Mouse (Mus musculus) stomach, postnatal 0 days (tissue): ENCODE data around the gene Atg4c. TPM values are rescaled to one million over a fixed set of nuclear protein-coding genes. Genes with fewer than 3 reads are reported as not detected.

ENCODE experiments used
- ATAC-seq: fragments of 200-750 bp; cut with Nextera tagmentation; 2 replicates; pipeline ENCODE4 v1.8.0; 2017; ENCODE audit not compliant: low FRiP score, low TSS enrichment
- DNase-seq: peaks from one replicate; pipeline ENCODE4 v3.0.0-alpha.2; 2016; ENCODE audit warnings: low spot score
- H3K27ac ChIP-seq: fragments of 300-500 bp; sonication (generic); replicated peaks from 2 replicates; pipeline ENCODE4 v1.5.1; 2014; ENCODE audit warnings: mild to moderate bottlenecking, control low read depth
- H3K27me3 ChIP-seq: fragments of 300-500 bp; sonication (generic); 2 replicates; pipeline ENCODE4 v1.6.1; 2014; ENCODE audit warnings: low read length; ENCODE audit not compliant: control insufficient read depth, insufficient read depth
- H3K36me3 ChIP-seq: fragments of 300-500 bp; sonication (generic); 2 replicates; pipeline ENCODE4 v1.6.1; 2014; ENCODE audit warnings: low read length, mixed read lengths; ENCODE audit not compliant: control insufficient read depth, insufficient read depth
- H3K4me1 ChIP-seq: fragments of 300-500 bp; sonication (generic); replicated peaks from 2 replicates; pipeline ENCODE4 v1.6.1; 2014; ENCODE audit warnings: antibody characterized with exemption; ENCODE audit not compliant: control insufficient read depth, insufficient read depth
- H3K4me2 ChIP-seq: fragments of 300-500 bp; sonication (generic); replicated peaks from 2 replicates; pipeline ENCODE4 v1.6.1; 2014; ENCODE audit warnings: low read depth, mild to moderate bottlenecking, control low read depth, moderate library complexity
- H3K4me3 ChIP-seq: fragments of 300-500 bp; sonication (generic); 2 replicates; pipeline ENCODE4 v1.5.1; 2014; ENCODE audit warnings: low read depth, low read length, control low read depth
- H3K9ac ChIP-seq: fragments of 300-500 bp; sonication (generic); 2 replicates; pipeline ENCODE4 v1.6.1; 2014; ENCODE audit warnings: mild to moderate bottlenecking, low read length, control low read depth, mixed read lengths
- H3K9me3 ChIP-seq: fragments of 300-500 bp; sonication (generic); 2 replicates; pipeline ENCODE4 v1.6.1; 2016; ENCODE audit warnings: low read length; ENCODE audit not compliant: control insufficient read depth
- CTCF ChIP-seq: IDR thresholded peaks from 2 replicates; pipeline ENCODE4 v1.5.1; 2016; ENCODE audit warnings: antibody characterized with exemption, low read depth, mild to moderate bottlenecking, moderate library complexity
- EP300 ChIP-seq: optimal IDR thresholded peaks from 2 replicates; pipeline ENCODE3; 2016; ENCODE audit warnings: antibody characterized with exemption
- WGBS: fragments of 180-500 bp; shearing (Covaris S2); extraction: QIAGEN DNeasy Blood & Tissue Kit; methylation state at CpG from one replicate; pipeline ENCODE4 v1.1.7; 2014; 5-methylcytosine and 5-hydroxymethylcytosine counted together
- polyA plus RNA-seq: library from polyadenylated mRNA; unstranded; fragments of >200 nt; fragmentation: Nextera tagmentation; extraction: Ambion mirVana; gene quantifications from 2 replicates; pipeline ENCODE4 v1.2.1, GENCODE M21; 2015

Gene Atg4c
- polyA plus RNA-seq, 1 experiment from 2014 or later: 7.3 TPM

DNA sequence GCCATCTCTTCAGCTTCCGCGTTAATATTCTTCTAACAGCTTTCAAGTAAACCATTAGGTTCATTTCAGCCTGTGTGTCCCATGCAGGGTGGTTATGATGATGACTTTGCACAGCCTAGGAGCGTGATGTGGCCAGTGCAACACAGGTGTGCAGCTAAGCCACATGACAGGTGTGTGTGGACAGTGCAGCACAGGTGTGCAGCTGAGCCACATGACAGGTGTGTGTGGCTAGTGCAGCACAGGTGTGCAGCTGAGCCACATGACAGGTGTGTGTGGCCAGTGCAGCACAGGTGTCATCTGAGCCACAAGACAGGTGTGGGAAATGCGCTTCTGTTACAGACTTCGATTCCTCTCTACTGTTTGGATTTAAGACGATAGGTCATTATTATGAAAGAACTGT is 12.0 kb downstream of the Atg4c start:
- no peaks in the 10 kb centered on the region for H3K9me3 ChIP-seq
- H3K36me3 ChIP-seq: no peaks in the 10 kb centered on the region
- no peaks in the 10 kb centered on the region for H3K27me3 ChIP-seq
- no peak overlapping the region for H3K4me3 ChIP-seq
- no peak for ATAC-seq
- no peaks in the 10 kb centered on the region for H3K4me1 ChIP-seq
- TF ChIP-seq EP300: no peak
- TF ChIP-seq CTCF: no peak
- no peak overlapping the region for H3K4me2 ChIP-seq
- no peak overlapping the region for H3K9ac ChIP-seq
- H3K27ac ChIP-seq: no peak overlapping the region
- WGBS: 85% methylated on average over 6 of the region's 6 CpGs
- no peak for DNase-seq

DNA sequence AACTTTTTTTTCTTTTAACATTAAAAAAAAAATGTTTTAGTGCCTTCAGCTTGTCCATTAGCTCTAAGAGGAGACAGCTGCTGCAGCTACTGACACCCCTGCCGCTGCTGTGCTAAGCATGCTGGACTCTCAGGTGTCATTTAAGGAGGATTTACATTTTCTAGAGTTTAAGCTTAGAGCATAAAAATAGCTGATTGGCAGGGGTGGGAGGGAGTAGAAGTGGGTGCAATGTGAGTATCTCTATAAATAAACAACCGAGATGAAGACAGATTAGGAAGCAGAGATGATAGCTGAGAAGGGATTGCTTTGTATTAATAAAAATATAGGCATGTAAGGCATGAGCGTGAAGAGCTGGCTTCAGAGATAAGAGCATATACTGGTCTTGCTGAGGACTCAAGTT is 12.6 kb downstream of the Atg4c start:
- WGBS: 49% methylated on average over 3 of the region's 3 CpGs
- H3K9ac ChIP-seq: no peak overlapping the region

DNA sequence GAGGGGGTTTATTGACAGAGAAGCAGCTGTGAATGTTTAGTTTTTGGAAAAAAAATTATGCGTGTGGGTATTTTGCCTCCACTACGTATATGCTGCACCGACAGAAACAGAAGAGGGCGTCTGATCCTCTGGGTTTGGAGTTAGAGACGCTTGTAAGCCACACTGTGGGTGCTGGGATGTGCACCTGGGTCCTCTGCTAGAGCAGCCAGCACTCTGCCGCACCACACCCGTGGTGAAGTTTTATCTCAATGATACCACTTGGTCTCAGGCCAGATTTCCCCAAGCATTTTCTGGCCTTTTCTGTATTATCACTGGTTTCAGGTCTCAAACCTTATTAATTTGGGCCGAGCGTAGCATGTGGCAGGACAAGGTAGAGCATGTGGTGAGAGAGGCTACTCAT is 16.4 kb downstream of the Atg4c start:
- Histone ChIP-seq H3K36me3 (0 out of 2 replicates have a peak, but pooled peaks cover 3% of the 10 kb centered on the region), H3K4me2 (no peak overlapping the region), H3K4me3 (no peak overlapping the region), H3K27ac (no peak overlapping the region), H3K9me3 (no peaks in the 10 kb centered on the region), H3K4me1 (no peaks in the 10 kb centered on the region), H3K27me3 (no peaks in the 10 kb centered on the region), H3K9ac (no peak overlapping the region)
- WGBS: 86% methylated on average over 9 of the region's 9 CpGs
- DNase-seq: no peak
- TF ChIP-seq EP300 (no peak), CTCF (no peak)
- ATAC-seq: no peak

More for the DNA sequence above, 12.6 kb downstream of the Atg4c start:
- Histone ChIP-seq H3K4me2 (no peak overlapping the region), H3K27me3 (no peaks in the 10 kb centered on the region), H3K9me3 (no peaks in the 10 kb centered on the region), H3K4me3 (no peak overlapping the region), H3K36me3 (no peaks in the 10 kb centered on the region), H3K4me1 (no peaks in the 10 kb centered on the region), H3K27ac (no peak overlapping the region)
- ATAC-seq (no peak), DNase-seq (no peak)
- TF ChIP-seq EP300: no peak
- no peak for TF ChIP-seq CTCF

DNA sequence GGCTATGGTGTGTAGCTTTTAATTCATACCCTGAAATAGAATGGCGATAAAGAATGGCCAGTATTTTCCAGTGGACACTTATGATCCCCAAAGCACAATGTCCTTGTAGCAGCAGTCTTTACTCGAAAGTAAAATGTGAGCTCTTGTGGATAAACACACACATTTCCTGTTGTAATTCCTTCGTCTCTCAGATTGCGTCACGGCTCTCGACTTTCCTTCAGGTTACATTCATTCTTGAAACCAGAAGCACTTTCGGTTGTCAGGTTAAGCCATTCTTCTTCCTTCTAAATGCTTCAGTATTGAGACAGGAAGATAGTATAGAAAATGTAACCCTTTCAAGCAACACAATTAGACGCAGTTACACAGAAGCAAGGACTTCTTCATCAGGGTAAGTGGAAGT is 17.9 kb downstream of the Atg4c start:
- no peaks in the 10 kb centered on the region for H3K9me3 ChIP-seq
- no peak overlapping the region for H3K4me3 ChIP-seq
- H3K4me2 ChIP-seq: no peak overlapping the region
- H3K9ac ChIP-seq: no peak overlapping the region
- no peak for ATAC-seq
- TF ChIP-seq EP300: no peak
- no peak for TF ChIP-seq CTCF
- H3K4me1 ChIP-seq: no peaks in the 10 kb centered on the region
- DNase-seq: no peak
- H3K27me3 ChIP-seq: no peaks in the 10 kb centered on the region
- WGBS: 54% methylated on average over 8 of the region's 8 CpGs
- no peak overlapping the region for H3K27ac ChIP-seq
- H3K36me3 ChIP-seq: 0 out of 2 replicates have a peak, but pooled peaks cover 3% of the 10 kb centered on the region

DNA sequence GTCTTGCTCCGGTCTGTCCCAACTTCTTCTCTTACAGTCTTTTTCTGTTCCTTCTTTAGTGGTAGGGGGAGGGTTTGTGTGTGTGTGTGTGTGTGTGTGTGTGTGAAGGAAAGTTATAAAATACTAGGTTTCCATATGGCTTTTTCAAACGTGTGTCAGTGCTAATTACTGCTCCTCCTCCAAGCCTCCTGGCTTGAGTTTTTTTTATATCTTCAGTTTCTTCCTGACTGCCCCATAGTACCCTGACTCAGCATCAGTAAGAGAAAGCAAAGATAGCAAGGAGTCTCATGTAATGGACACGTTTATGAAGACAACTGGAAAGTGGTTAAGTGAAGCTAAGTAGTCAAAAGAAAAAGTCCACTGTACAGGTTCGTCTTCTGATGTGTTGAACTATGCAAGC is 19.4 kb downstream of the Atg4c start:
- WGBS: 80% methylated on average over 4 of the region's 4 CpGs
- no peak for ATAC-seq
- no peak overlapping the region for H3K4me2 ChIP-seq
- no peak overlapping the region for H3K4me3 ChIP-seq
- no peaks in the 10 kb centered on the region for H3K4me1 ChIP-seq
- no peaks in the 10 kb centered on the region for H3K27me3 ChIP-seq
- DNase-seq: no peak
- H3K9ac ChIP-seq: no peak overlapping the region
- H3K9me3 ChIP-seq: no peaks in the 10 kb centered on the region
- no peak for TF ChIP-seq EP300
- TF ChIP-seq CTCF: no peak
- 0 out of 2 replicates have a peak, but pooled peaks cover 3% of the 10 kb centered on the region for H3K36me3 ChIP-seq
- H3K27ac ChIP-seq: no peak overlapping the region

DNA sequence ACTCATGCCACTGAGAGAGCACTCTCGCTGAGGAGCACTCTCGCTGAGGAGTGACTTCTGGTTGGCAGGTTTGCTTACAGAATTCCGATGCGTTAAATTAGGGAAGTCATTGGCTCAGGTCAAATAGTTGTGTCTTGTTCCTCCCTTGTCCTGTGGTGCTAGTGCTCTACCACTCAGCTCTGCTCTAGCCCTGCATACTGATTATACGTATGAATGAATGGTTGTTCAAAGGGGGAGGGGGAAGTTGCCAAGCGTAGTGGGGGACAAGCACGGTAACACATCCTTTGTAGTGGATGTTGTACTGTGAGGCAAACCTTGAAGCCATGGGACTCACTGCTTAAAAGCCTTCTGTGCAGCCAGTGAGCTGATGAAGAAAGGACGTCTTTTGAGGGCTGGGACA is 28.5 kb downstream of the Atg4c start:
- Histone ChIP-seq H3K27ac (no peak overlapping the region), H3K9me3 (no peaks in the 10 kb centered on the region), H3K36me3 (0 out of 2 replicates have a peak, but pooled peaks cover 5% of the 10 kb centered on the region), H3K27me3 (no peaks in the 10 kb centered on the region), H3K4me2 (no peak overlapping the region), H3K4me1 (no peaks in the 10 kb centered on the region), H3K9ac (no peak overlapping the region), H3K4me3 (no peak overlapping the region)
- TF ChIP-seq EP300: no peak
- no peak for TF ChIP-seq CTCF
- 85% methylated on average over 8 of the region's 8 CpGs for WGBS
- DNase-seq (no peak), ATAC-seq (no peak)
